Mouse (Mus musculus) liver, embryonic 14.5 days (tissue): ENCODE measurements around the gene Gpat3. TPM values are rescaled to one million over a fixed set of nuclear protein-coding genes. Genes with fewer than 3 reads are reported as not detected.

Experiments
- ATAC-seq: fragments of 200-750 bp; cut with Nextera tagmentation; 2 replicates; pipeline ENCODE4 v1.8.0; 2017; ENCODE audit warnings: moderate number of reproducible peaks, mild to moderate bottlenecking, moderate library complexity; ENCODE audit not compliant: insufficient read depth
- DNase-seq, 3 experiments: peaks; one replicate each; pipeline ENCODE4 v3.0.0-alpha.2; 2012 to 2013; ENCODE audit warnings: low read depth in 3 of 3, low spot score in 3 of 3
- H3K27ac ChIP-seq: fragments of 300-500 bp; sonication (generic); 2 replicates; pipeline ENCODE4 v1.5.1; 2014; ENCODE audit warnings: moderate library complexity, mild to moderate bottlenecking, control low read depth, inconsistent platforms
- H3K27me3 ChIP-seq: fragments of 300-500 bp; sonication (generic); 2 replicates; pipeline ENCODE4 v1.6.1; 2014; ENCODE audit warnings: mild to moderate bottlenecking, low read length, moderate library complexity; ENCODE audit not compliant: control insufficient read depth, insufficient read depth
- H3K36me3 ChIP-seq: fragments of 300-500 bp; sonication (generic); replicated peaks from 2 replicates; pipeline ENCODE4 v1.6.1; 2014; ENCODE audit warnings: low read depth; ENCODE audit not compliant: control insufficient read depth, insufficient read depth
- H3K4me1 ChIP-seq, 2 experiments: fragments of 200-500 bp in 1 of 2; fragments of 300-500 bp in 1 of 2; sonication (generic) in 1 of 2; replicated peaks; 2 replicates each; pipeline ENCODE4 v1.6.1; 2012 to 2014; ENCODE audit warnings: antibody characterized with exemption in 1 of 2, inconsistent platforms in 1 of 2, low read length in 1 of 2; ENCODE audit not compliant: control insufficient read depth in 2 of 2, insufficient read depth in 2 of 2
- H3K4me2 ChIP-seq: fragments of 300-500 bp; sonication (generic); 2 replicates; pipeline ENCODE4 v1.6.1; 2014; ENCODE audit warnings: low read depth, mild to moderate bottlenecking, control low read depth, moderate library complexity
- H3K4me3 ChIP-seq, 2 experiments: fragments of 200-500 bp in 1 of 2; fragments of 300-500 bp in 1 of 2; sonication (generic) in 1 of 2; 2 replicates each; pipeline ENCODE4 v1.5.1; 2012 to 2014; ENCODE audit warnings: low read depth in 2 of 2, low read length in 2 of 2, mild to moderate bottlenecking in 2 of 2, control low read depth in 1 of 2, inconsistent platforms in 1 of 2, moderate library complexity in 1 of 2; ENCODE audit not compliant: insufficient read depth in 1 of 2
- H3K9ac ChIP-seq: fragments of 300-500 bp; sonication (generic); replicated peaks from 2 replicates; pipeline ENCODE4 v1.6.1; 2014; ENCODE audit warnings: mild to moderate bottlenecking, control low read depth, moderate library complexity
- H3K9me3 ChIP-seq: fragments of 300-500 bp; sonication (generic); 2 replicates; pipeline ENCODE4 v1.6.1; 2016; ENCODE audit warnings: low read length, mixed read lengths; ENCODE audit not compliant: control insufficient read depth
- CTCF ChIP-seq: IDR thresholded peaks from 2 replicates; pipeline ENCODE4 v1.5.1; 2016; ENCODE audit warnings: antibody characterized with exemption, low read depth, control low read depth
- EP300 ChIP-seq: IDR thresholded peaks from 2 replicates; pipeline ENCODE4 v1.6.1; 2016; ENCODE audit warnings: antibody characterized with exemption, low read depth
- WGBS: fragments of 180-500 bp; shearing (Covaris S2); extraction: QIAGEN DNeasy Blood & Tissue Kit; methylation state at CpG from one replicate; pipeline ENCODE4 v1.1.7; 2014; ENCODE audit not compliant: insufficient replicate concordance; 5-methylcytosine and 5-hydroxymethylcytosine counted together
- polyA plus RNA-seq, 2 experiments: library from polyadenylated mRNA; depleted of rRNA in 1 of 2; stranded (reverse) in 1 of 2; unstranded in 1 of 2; fragments of >200 nt; fragmentation: Nextera tagmentation in 1 of 2; extraction: Ambion mirVana in 1 of 2; gene quantifications; 2 replicates each; pipeline versions ENCODE4 v1.2.1 to v1.2.3; 2012 to 2014

Gpat3 gene
- polyA plus RNA-seq, 2 experiments: 0.77 to 0.94 TPM

GRCm38 (mm10) chr5:100916416-100916815 is 70.9 kb downstream of the Gpat3 start:
- Histone ChIP-seq H3K4me2 (no peak overlapping the region), H3K9me3 (no peaks in the 10 kb centered on the region), H3K4me1 (peaks cover 0 to 3% of the 10 kb centered on the region in 2 experiments; a peak in 1 of 4 replicates), H3K36me3 (no peaks in the 10 kb centered on the region), H3K27ac (no peak overlapping the region), H3K9ac (no peak overlapping the region), H3K4me3 (no peak overlapping the region), H3K27me3 (no peaks in the 10 kb centered on the region)
- no peak for TF ChIP-seq EP300
- no peak for TF ChIP-seq CTCF
- no peak for ATAC-seq
- 26% methylated on average over 8 of the region's 8 CpGs for WGBS
- DNase-seq: no peak

GRCm38 (mm10) chr5:100917252-100917774 is 71.8 kb downstream of the Gpat3 start:
- TF ChIP-seq EP300 (no peak), CTCF (peak; percentile 93)
- H3K4me2 ChIP-seq: no peak overlapping the region
- no peak overlapping the region for H3K4me3 ChIP-seq
- no peaks in the 10 kb centered on the region for H3K9me3 ChIP-seq
- no peak overlapping the region for H3K27ac ChIP-seq
- H3K9ac ChIP-seq: no peak overlapping the region
- 15% methylated on average over 15 of the region's 15 CpGs for WGBS
- ATAC-seq (no peak), DNase-seq (peak in 1 of 3 experiments; percentile 20)
- H3K27me3 ChIP-seq: no peaks in the 10 kb centered on the region
- no peaks in the 10 kb centered on the region for H3K36me3 ChIP-seq
- peaks cover 0 to 3% of the 10 kb centered on the region in 2 experiments; a peak in 1 of 4 replicates for H3K4me1 ChIP-seq

- H3K4me1 ChIP-seq: peaks cover 0 to 3% of the 10 kb centered on the region in 2 experiments; a peak in 1 of 4 replicates
- no peaks in the 10 kb centered on the region for H3K36me3 ChIP-seq
- no peak overlapping the region for H3K4me2 ChIP-seq
- TF ChIP-seq CTCF (peak; percentile 52), EP300 (no peak)
- no peak overlapping the region for H3K4me3 ChIP-seq
- H3K9ac ChIP-seq: no peak overlapping the region
- no peaks in the 10 kb centered on the region for H3K9me3 ChIP-seq
- no peaks in the 10 kb centered on the region for H3K27me3 ChIP-seq
- H3K27ac ChIP-seq: no peak overlapping the region
- DNase-seq: peak in 1 of 3 experiments; percentile 17
- 19% methylated on average over 9 of the region's 9 CpGs for WGBS
- ATAC-seq: no peak
Observed at GRCm38 (mm10) chr5:100919069-100919468, 73.6 kb downstream of the Gpat3 start.

- TF ChIP-seq CTCF (no peak), EP300 (no peak)
- H3K4me1 ChIP-seq: no peaks in the 10 kb centered on the region
- DNase-seq (no peak), ATAC-seq (no peak)
- 41% methylated on average over 2 of the region's 2 CpGs for WGBS
- H3K27ac ChIP-seq: no peak overlapping the region
- no peaks in the 10 kb centered on the region for H3K27me3 ChIP-seq
- no peaks in the 10 kb centered on the region for H3K36me3 ChIP-seq
- H3K9ac ChIP-seq: no peak overlapping the region
- H3K4me3 ChIP-seq: no peak overlapping the region
- no peaks in the 10 kb centered on the region for H3K9me3 ChIP-seq
- H3K4me2 ChIP-seq: no peak overlapping the region
Observed at GRCm38 (mm10) chr5:100929698-100930097, 84.2 kb downstream of the Gpat3 start.

GRCm38 (mm10) chr5:100943716-100944115 is 98.2 kb downstream of the Gpat3 start:
- ATAC-seq (no peak), DNase-seq (no peak)
- H3K4me1 ChIP-seq: no peaks in the 10 kb centered on the region
- no peaks in the 10 kb centered on the region for H3K9me3 ChIP-seq
- H3K36me3 ChIP-seq: no peaks in the 10 kb centered on the region
- WGBS: 63% methylated on average over 11 of the region's 11 CpGs
- no peak overlapping the region for H3K4me3 ChIP-seq
- no peaks in the 10 kb centered on the region for H3K27me3 ChIP-seq
- H3K9ac ChIP-seq: no peak overlapping the region
- TF ChIP-seq EP300: no peak
- no peak for TF ChIP-seq CTCF
- no peak overlapping the region for H3K4me2 ChIP-seq
- no peak overlapping the region for H3K27ac ChIP-seq
